In the genomic region with DNA sequence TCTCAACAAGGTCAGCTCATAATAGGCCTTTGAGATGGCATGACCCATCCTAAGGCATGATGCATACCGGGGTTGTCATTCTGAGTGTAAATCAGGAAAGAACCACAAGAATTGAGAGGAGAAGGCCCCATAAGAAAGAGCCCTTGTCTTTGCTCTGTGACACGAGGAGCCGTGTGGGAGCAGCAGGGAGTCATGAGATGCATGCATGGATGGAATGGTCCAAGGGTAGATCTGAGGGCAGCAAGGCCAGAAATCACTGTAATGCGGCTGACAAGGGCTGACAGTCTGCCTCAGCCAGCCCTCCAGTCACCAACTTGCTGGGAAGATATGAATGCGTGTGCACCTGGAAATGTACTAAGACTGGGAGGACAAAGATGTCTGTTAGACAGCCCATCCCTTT, we compare ENCODE assay signal across 6 mouse cellular contexts.
"Had no signal": no experiment of that assay in that cellular context is flagged by ENCODE, and none has a peak within 500 bp of the region (broad histone marks: within the 10 kb centered on the region; RNA-seq: fewer than 3 reads in every experiment).

No protein-coding gene starts in this region.

- DNase-seq: kidney, adult 8-10 months; kidney, postnatal 14 days; layer of hippocampus, postnatal 36 days; lung, adult 18-20 months; lung, postnatal 36 days; thymus, postnatal 36 days had no signal
